ENCODE assay signal across 8 mouse cellular contexts in the genomic region with DNA sequence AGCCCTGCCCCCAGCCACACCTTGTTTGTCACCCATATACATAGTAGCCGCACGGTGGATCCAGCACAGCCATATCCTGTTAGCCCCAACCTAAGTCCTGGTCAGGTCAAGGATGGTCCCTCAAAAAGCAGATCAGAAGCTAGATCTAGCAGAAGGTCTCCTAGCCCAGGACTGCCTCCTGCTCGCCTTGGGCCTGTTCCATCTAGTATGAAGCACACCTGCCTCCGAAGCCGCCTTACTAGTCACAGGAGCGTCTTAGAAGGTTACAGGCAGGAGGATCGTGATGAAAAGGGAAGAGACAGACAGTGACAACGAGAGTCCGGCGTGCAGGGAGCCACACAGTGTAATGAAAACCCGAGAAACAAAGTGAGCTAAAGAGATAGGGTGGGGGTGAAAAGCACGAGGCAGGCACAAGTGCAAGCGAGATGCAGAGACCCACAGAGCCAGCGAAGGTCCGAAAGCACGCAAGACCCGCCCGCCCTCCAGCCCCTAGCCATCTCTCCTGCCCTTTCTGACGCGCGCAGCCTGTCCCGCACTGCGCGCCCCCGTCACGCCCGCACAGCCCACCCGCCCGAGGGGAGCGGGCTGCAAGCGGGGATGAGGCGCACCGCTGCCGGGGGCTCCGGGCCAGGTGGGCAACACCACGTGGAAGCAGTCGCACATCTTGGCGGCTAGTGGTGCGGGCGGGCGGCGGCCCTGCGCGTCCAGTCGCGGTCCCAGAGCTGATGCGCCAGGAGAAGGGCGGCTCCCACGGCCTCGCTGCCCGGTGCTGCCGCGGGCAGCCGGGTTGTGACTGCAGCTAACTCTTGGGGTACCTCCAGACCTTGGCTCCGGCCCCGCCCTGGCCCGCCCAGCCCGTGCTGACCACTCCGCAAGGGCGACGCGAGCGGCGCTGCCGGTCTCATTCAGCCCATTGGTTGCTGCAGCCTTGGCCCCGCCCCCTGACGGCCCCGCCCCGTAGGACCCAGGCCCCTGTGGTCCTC. TPM values are rescaled to one million over a fixed set of nuclear protein-coding genes. Genes with fewer than 3 reads are reported as not detected.
A peak's percentile ranks its signal among the peaks of the same experiment; 100 is the strongest.
DNase-seq lines count a peak whose midpoint lies in the region; ATAC-seq and TF ChIP-seq lines count a peak whose summit lies in the region.

A gene (minus strand): TSS at position 794 of the 983 bp plus-strand sequence.

- no peaks in the 10 kb centered on the region for H3K36me3 ChIP-seq in forebrain, embryonic 16.5 days (ENCODE audit: control insufficient read depth, insufficient read depth)
- H3K36me3 ChIP-seq in intestine, embryonic 14.5 days (ENCODE audit: control insufficient read depth, insufficient read depth, low read length), result no peaks in the 10 kb centered on the region
- no peaks in the 10 kb centered on the region for H3K36me3 ChIP-seq in midbrain, embryonic 12.5 days

- peak within 1 kb of the TSS; percentile 100 for H3K4me2 ChIP-seq in forebrain, embryonic 16.5 days (ENCODE audit: low read length)
- H3K4me2 ChIP-seq in intestine, embryonic 14.5 days (ENCODE audit: low read length), result peak within 1 kb of the TSS; percentile 100
- H3K4me2 ChIP-seq in midbrain, embryonic 12.5 days (replicated peaks), result peak within 1 kb of the TSS; percentile 100

- no peak within 1 kb of the TSS for H3K27ac ChIP-seq in layer of hippocampus, adult 2 months
- H3K27ac ChIP-seq in forebrain, embryonic 16.5 days (ENCODE audit: low read length), result no peak within 1 kb of the TSS
- no peak within 1 kb of the TSS for H3K27ac ChIP-seq in intestine, embryonic 14.5 days (ENCODE audit: low read depth)
- no peak within 1 kb of the TSS for H3K27ac ChIP-seq in midbrain, embryonic 12.5 days (replicated peaks)

- WGBS in forebrain, embryonic 16.5 days, result 5% methylated on average over 49 of the region's 69 CpGs
- WGBS in intestine, embryonic 14.5 days, result 3% methylated on average over 63 of the region's 69 CpGs
- WGBS in midbrain, embryonic 12.5 days, result 6% methylated on average over 54 of the region's 69 CpGs

- no peaks in the 10 kb centered on the region for H3K9me3 ChIP-seq in forebrain, embryonic 16.5 days (ENCODE audit: control insufficient read depth, low read length)
- H3K9me3 ChIP-seq in intestine, embryonic 14.5 days (ENCODE audit: control insufficient read depth, low read length), result no peaks in the 10 kb centered on the region
- no peaks in the 10 kb centered on the region for H3K9me3 ChIP-seq in midbrain, embryonic 12.5 days

- peak within 1 kb of the TSS; percentile 80 for H3K9ac ChIP-seq in forebrain, embryonic 16.5 days (replicated peaks; ENCODE audit: low read depth, low read length)
- peak within 1 kb of the TSS; percentile 32; the same call in 1 of the 2 replicates for H3K9ac ChIP-seq in intestine, embryonic 14.5 days (ENCODE audit: low read length)
- peak within 1 kb of the TSS; percentile 71 for H3K9ac ChIP-seq in midbrain, embryonic 12.5 days (replicated peaks)

- no peak for DNase-seq in layer of hippocampus, adult 2 months (ENCODE audit: low spot score in 2 of 2)
- DNase-seq in layer of hippocampus, adult 11-12 months (ENCODE audit: low spot score), result no peak
- peak; percentile 67 for DNase-seq in adrenal gland, postnatal 14 days
- DNase-seq in intestine, embryonic 14.5 days (ENCODE audit: low spot score), result peak; percentile 70
- DNase-seq in natural killer cell, adult 2 months (ENCODE audit: low spot score in 2 of 2), result no peak
- no peak for DNase-seq in thymus, postnatal 14 days

- H3K4me3 ChIP-seq in layer of hippocampus, adult 2 months, result peak within 1 kb of the TSS; percentile 54
- peak within 1 kb of the TSS; percentile 63 for H3K4me3 ChIP-seq in forebrain, embryonic 16.5 days (replicated peaks; ENCODE audit: low read length)
- peak within 1 kb of the TSS; percentile 44 for H3K4me3 ChIP-seq in intestine, embryonic 14.5 days (ENCODE audit: low read depth, low read length)
- H3K4me3 ChIP-seq in midbrain, embryonic 12.5 days, result peak within 1 kb of the TSS; percentile 62

- ATAC-seq in forebrain, embryonic 16.5 days, result peak; percentile 45
- peak; percentile 64 for ATAC-seq in intestine, embryonic 14.5 days (replicated peaks; ENCODE audit: low FRiP score, low TSS enrichment, low read depth)
- ATAC-seq in midbrain, embryonic 12.5 days (ENCODE audit: low FRiP score, low read depth), result peak; percentile 81

- peaks cover 8% of the 10 kb centered on the region; the same call in 1 of the 2 replicates for H3K27me3 ChIP-seq in forebrain, embryonic 16.5 days (replicated peaks; ENCODE audit: control insufficient read depth, insufficient read depth, low read length)
- peaks cover 19% of the 10 kb centered on the region for H3K27me3 ChIP-seq in intestine, embryonic 14.5 days (replicated peaks; ENCODE audit: control insufficient read depth, insufficient read depth, low read length)
- peaks cover 78% of the 10 kb centered on the region for H3K27me3 ChIP-seq in midbrain, embryonic 12.5 days

- H3K4me1 ChIP-seq in forebrain, embryonic 16.5 days (replicated peaks; ENCODE audit: control insufficient read depth, insufficient read depth, low read length), result peaks cover 23% of the 10 kb centered on the region
- peaks cover 25% of the 10 kb centered on the region for H3K4me1 ChIP-seq in intestine, embryonic 14.5 days (replicated peaks; ENCODE audit: control insufficient read depth, insufficient read depth, low read length)
- H3K4me1 ChIP-seq in midbrain, embryonic 12.5 days, result peaks cover 18% of the 10 kb centered on the region

- TF ChIP-seq CTCF in layer of hippocampus, adult 2 months (conservative IDR thresholded peaks at IDR 0.05), result no peak

RNA-seq across cellular contexts. Expression of the gene that starts here (rescaled TPM):
- 1 to 10 TPM; 3.3 to 3.5 TPM for total RNA-seq in layer of hippocampus, adult 2 months (2021)
- 7.2 and 9.6 TPM in 2 replicates for total RNA-seq in adrenal gland, postnatal 14 days (2021)
- polyA plus RNA-seq in forebrain, embryonic 16.5 days (2015; fragmentation: Nextera tagmentation; extraction: Ambion mirVana), result 1.2 TPM in 2 replicates
- polyA plus RNA-seq in intestine, embryonic 14.5 days (2014; fragmentation: Nextera tagmentation; extraction: Ambion mirVana), result 2.9 and 3.1 TPM in 2 replicates
- polyA plus RNA-seq in midbrain, embryonic 12.5 days (2016; fragmentation: Nextera tagmentation; extraction: Ambion mirVana), result 0.25 and 0.37 TPM in 2 replicates

Comparison
In these comparisons a context has a peak if more than half of its experiments do, and no peak if none do; other contexts are left out.
1. Peak in ATAC-seq, H3K4me3 ChIP-seq, H3K9ac ChIP-seq and H3K4me2 ChIP-seq in midbrain, embryonic 12.5 days; RNA of the gene not detected or under 1 TPM.
2. DNase-seq: peak in adrenal gland, postnatal 14 days (single experiment) and intestine, embryonic 14.5 days (single experiment); none in layer of hippocampus, adult 2 months (0 of 2), layer of hippocampus, adult 11-12 months (single experiment), natural killer cell, adult 2 months (0 of 2) and thymus, postnatal 14 days (single experiment).
3. Peak in every context shown above with its lines, with median percentiles within 50 percentile points of each other: H3K4me3 ChIP-seq, ATAC-seq, H3K4me2 ChIP-seq and H3K9ac ChIP-seq.